Mouse (Mus musculus) kidney, embryonic 15.5 days (tissue): ENCODE measurements around the gene Slco2b1. TPM values are rescaled to one million over a fixed set of nuclear protein-coding genes. Genes with fewer than 3 reads are reported as not detected.

Experiments used
- ATAC-seq: fragments of 200-750 bp; cut with Nextera tagmentation; replicated peaks from 2 replicates; pipeline ENCODE4 v1.8.0; 2017; ENCODE audit warnings: moderate TSS enrichment; ENCODE audit not compliant: low FRiP score
- H3K27ac ChIP-seq: fragments of 300-500 bp; sonication (generic); 2 replicates; pipeline ENCODE4 v1.5.1; 2015; ENCODE audit warnings: mild to moderate bottlenecking, inconsistent platforms
- H3K27me3 ChIP-seq: fragments of 300-500 bp; sonication (generic); 2 replicates; pipeline ENCODE4 v1.6.1; 2015; ENCODE audit warnings: inconsistent platforms
- H3K36me3 ChIP-seq: fragments of 300-500 bp; sonication (generic); 2 replicates; pipeline ENCODE4 v1.6.1; 2015; ENCODE audit warnings: inconsistent platforms
- H3K4me1 ChIP-seq: fragments of 300-500 bp; sonication (generic); 2 replicates; pipeline ENCODE4 v1.6.1; 2015; ENCODE audit warnings: inconsistent platforms
- H3K4me2 ChIP-seq: fragments of 300-500 bp; sonication (generic); 2 replicates; pipeline ENCODE4 v1.6.1; 2015; ENCODE audit warnings: moderate library complexity, mild to moderate bottlenecking, inconsistent platforms
- H3K4me3 ChIP-seq: fragments of 300-500 bp; sonication (generic); replicated peaks from 2 replicates; pipeline ENCODE4 v1.5.1; 2015; ENCODE audit warnings: mild to moderate bottlenecking, inconsistent platforms
- H3K9ac ChIP-seq: fragments of 300-500 bp; sonication (generic); 2 replicates; pipeline ENCODE4 v1.6.1; 2015; ENCODE audit warnings: mild to moderate bottlenecking, inconsistent platforms
- H3K9me3 ChIP-seq: fragments of 300-500 bp; sonication (generic); replicated peaks from 2 replicates; pipeline ENCODE4 v1.6.1; 2016; ENCODE audit warnings: inconsistent platforms
- WGBS: fragments of 180-500 bp; shearing (Covaris S2); methylation state at CpG from one replicate; pipeline ENCODE4 v1.1.7; 2015; ENCODE audit warnings: mixed read lengths; 5-methylcytosine and 5-hydroxymethylcytosine counted together
- polyA plus RNA-seq: library from polyadenylated mRNA; unstranded; fragments of >200 nt; fragmentation: Nextera tagmentation; extraction: Ambion mirVana; gene quantifications from 2 replicates; pipeline ENCODE4 v1.2.1, GENCODE M21; 2015

The Slco2b1 gene
- polyA plus RNA-seq, 1 experiment from 2014 or later, result 2.8 TPM

- H3K27me3 ChIP-seq, result no peaks in the 10 kb centered on the region
- ATAC-seq, result no peak
- 28% methylated on average over 4 of the region's 4 CpGs for WGBS
- no peaks in the 10 kb centered on the region for H3K4me1 ChIP-seq
- H3K36me3 ChIP-seq, result no peaks in the 10 kb centered on the region
- H3K27ac ChIP-seq, result no peak overlapping the region
- no peak overlapping the region for H3K9ac ChIP-seq
- H3K4me3 ChIP-seq, result no peak overlapping the region
- H3K4me2 ChIP-seq, result no peak overlapping the region
- H3K9me3 ChIP-seq, result no peaks in the 10 kb centered on the region
Measured at GRCm38 (mm10) chr7:99641245-99641644, 69.9 kb downstream of the Slco2b1 start.

- Histone ChIP-seq H3K4me1 (no peaks in the 10 kb centered on the region), H3K36me3 (no peaks in the 10 kb centered on the region), H3K9ac (no peak overlapping the region), H3K27ac (no peak overlapping the region), H3K27me3 (peaks cover 27% of the 10 kb centered on the region), H3K4me3 (no peak overlapping the region), H3K9me3 (no peaks in the 10 kb centered on the region), H3K4me2 (no peak overlapping the region)
- 72% methylated on average over 8 of the region's 8 CpGs for WGBS
- no peak for ATAC-seq
Measured at GRCm38 (mm10) chr7:99633966-99634665, 77.0 kb downstream of the Slco2b1 start.

GRCm38 (mm10) chr7:99632286-99632685, 78.9 kb downstream of the Slco2b1 start:
- no peak overlapping the region for H3K4me2 ChIP-seq
- WGBS, result 10% methylated on average over 6 of the region's 6 CpGs
- peaks cover 45% of the 10 kb centered on the region for H3K27me3 ChIP-seq
- H3K4me3 ChIP-seq, result no peak overlapping the region
- H3K9me3 ChIP-seq, result no peaks in the 10 kb centered on the region
- H3K9ac ChIP-seq, result no peak overlapping the region
- H3K4me1 ChIP-seq, result peaks cover 3% of the 10 kb centered on the region
- H3K36me3 ChIP-seq, result no peaks in the 10 kb centered on the region
- no peak overlapping the region for H3K27ac ChIP-seq
- no peak for ATAC-seq

- H3K27ac ChIP-seq, result no peak overlapping the region
- peaks cover 27% of the 10 kb centered on the region for H3K4me1 ChIP-seq
- peak overlapping the region; percentile 99 for H3K4me2 ChIP-seq
- H3K4me3 ChIP-seq, result peak overlapping the region; percentile 54; the same call in 1 of the 2 replicates
- H3K9me3 ChIP-seq, result no peaks in the 10 kb centered on the region
- no peak for ATAC-seq
- H3K36me3 ChIP-seq, result no peaks in the 10 kb centered on the region
- WGBS, result 7% methylated on average over 7 of the region's 7 CpGs
- H3K27me3 ChIP-seq, result peaks cover 93% of the 10 kb centered on the region
- no peak overlapping the region for H3K9ac ChIP-seq
Measured at GRCm38 (mm10) chr7:99627366-99627765, 83.8 kb downstream of the Slco2b1 start.

- Histone ChIP-seq H3K4me2 (peak within 1 kb of the TSS; percentile 99), H3K36me3 (no peaks in the 10 kb centered on the region), H3K9ac (peak within 1 kb of the TSS; percentile 50; the same call in 1 of the 2 replicates), H3K27ac (no peak within 1 kb of the TSS), H3K9me3 (no peaks in the 10 kb centered on the region), H3K27me3 (peaks cover 91% of the 10 kb centered on the region), H3K4me1 (peaks cover 33% of the 10 kb centered on the region), H3K4me3 (peak within 1 kb of the TSS; percentile 54)
- WGBS, result under 1% methylated on average over 80 of the region's 83 CpGs
- ATAC-seq, result peak; percentile 59
Measured at GRCm38 (mm10) chr7:99626376-99627270, 84.5 kb downstream of the Slco2b1 start, which contains the start of gene Tpbgl. Gene Tpbgl (minus strand): TSS chr7:99627103.

- Histone ChIP-seq H3K4me1 (peaks cover 38% of the 10 kb centered on the region), H3K27ac (no peak overlapping the region), H3K9ac (peak overlapping the region; percentile 50; the same call in 1 of the 2 replicates), H3K9me3 (no peaks in the 10 kb centered on the region), H3K4me2 (peak overlapping the region; percentile 99), H3K36me3 (no peaks in the 10 kb centered on the region), H3K27me3 (peaks cover 85% of the 10 kb centered on the region), H3K4me3 (peak overlapping the region; percentile 54)
- WGBS, result under 1% methylated on average over 81 of the region's 81 CpGs
- peak; percentile 81 for ATAC-seq
Measured at GRCm38 (mm10) chr7:99625722-99626375, 85.3 kb downstream of the Slco2b1 start.

- Histone ChIP-seq H3K4me2 (no peak overlapping the region), H3K27ac (no peak overlapping the region), H3K36me3 (no peaks in the 10 kb centered on the region), H3K9me3 (no peaks in the 10 kb centered on the region), H3K27me3 (peaks cover 20% of the 10 kb centered on the region), H3K4me1 (peaks cover 14% of the 10 kb centered on the region), H3K9ac (no peak overlapping the region), H3K4me3 (no peak overlapping the region)
- ATAC-seq, result no peak
- 7% methylated on average over 3 of the region's 3 CpGs for WGBS
Measured at GRCm38 (mm10) chr7:99618860-99619259, 92.3 kb downstream of the Slco2b1 start.

- H3K9ac ChIP-seq, result no peak overlapping the region
- WGBS, result 69% methylated on average over 2 of the region's 2 CpGs
- no peak overlapping the region for H3K4me3 ChIP-seq
- no peaks in the 10 kb centered on the region for H3K9me3 ChIP-seq
- ATAC-seq, result no peak
- no peak overlapping the region for H3K4me2 ChIP-seq
- peaks cover 14% of the 10 kb centered on the region for H3K4me1 ChIP-seq
- no peak overlapping the region for H3K27ac ChIP-seq
- no peaks in the 10 kb centered on the region for H3K36me3 ChIP-seq
- H3K27me3 ChIP-seq, result peaks cover 14% of the 10 kb centered on the region
Measured at GRCm38 (mm10) chr7:99618264-99618663, 92.9 kb downstream of the Slco2b1 start.

Other genes starting within 250 kb of the Slco2b1 start
- 0.67 and 1.2 TPM in 2 replicates for gene Klhl35, start 245.3 kb downstream of the Slco2b1 start, polyA plus RNA-seq
- 765 and 856 TPM in 2 replicates for gene Rps3, start 227.6 kb downstream of the Slco2b1 start, polyA plus RNA-seq
- 9.4 and 11.7 TPM in 2 replicates for gene Arrb1, start 175.9 kb downstream of the Slco2b1 start, polyA plus RNA-seq
- gene Tpbgl, start 84.2 kb downstream of the Slco2b1 start, polyA plus RNA-seq, result 0.84 and 1.1 TPM in 2 replicates
- not detected in 2 replicates for gene Olfr520, start 18.9 kb upstream of the Slco2b1 start, polyA plus RNA-seq
- not detected in 2 replicates for gene Olfr521, start 52.2 kb upstream of the Slco2b1 start, polyA plus RNA-seq
- gene Neu3, start 117.1 kb upstream of the Slco2b1 start, polyA plus RNA-seq, result 3.0 and 3.1 TPM in 2 replicates
- gene Xrra1, start 147.8 kb upstream of the Slco2b1 start, polyA plus RNA-seq, result 0.21 and 0.42 TPM in 2 replicates
- 384 and 410 TPM in 2 replicates for gene Spcs2, start 152.1 kb upstream of the Slco2b1 start, polyA plus RNA-seq